Mouse (Mus musculus): ENCODE measurements around the gene Slc2a10. TPM values are rescaled to one million over a fixed set of nuclear protein-coding genes. Genes with fewer than 3 reads are reported as not detected.

Gene Slc2a10
- polyA plus RNA-seq, 1 experiment from 2014 or later, result 0.34 TPM

DNA sequence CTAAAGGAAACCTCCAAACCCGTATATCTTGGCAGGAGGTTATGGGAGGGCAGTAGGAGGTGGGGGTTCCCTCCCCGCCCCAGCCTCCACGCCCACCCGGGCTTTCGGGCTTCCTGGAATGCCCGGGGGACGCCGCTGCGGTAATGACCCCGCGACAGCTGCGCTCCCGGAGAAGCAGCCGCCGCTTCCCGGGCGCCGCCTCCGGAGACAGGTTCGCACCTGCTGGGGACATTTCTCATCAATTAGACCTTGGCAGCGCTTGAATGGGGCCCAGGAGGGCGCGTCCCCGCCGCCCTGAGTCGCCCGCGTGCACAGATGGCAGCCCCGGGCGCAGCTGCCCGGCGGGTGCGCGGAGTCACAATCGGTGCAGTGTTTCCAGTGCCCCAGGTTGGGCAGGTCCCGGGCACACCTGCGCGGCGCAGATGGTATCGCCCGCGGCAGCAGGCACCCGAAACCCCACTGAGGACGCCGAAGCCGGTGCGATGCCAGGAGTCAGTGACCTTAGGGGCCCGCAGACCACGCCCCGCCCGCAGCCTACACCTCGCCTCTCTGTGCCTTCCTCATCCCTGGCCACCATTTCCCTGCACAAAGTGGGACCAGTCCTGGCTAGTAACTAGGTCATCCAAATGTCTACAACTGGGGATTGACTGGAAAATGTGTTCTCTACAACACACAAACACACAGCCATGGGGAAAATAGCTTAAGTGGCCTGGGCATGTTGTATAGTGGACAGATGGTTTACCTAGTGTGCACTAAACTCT is 59.9 kb downstream of the Slc2a10 start:
- no peaks in the 10 kb centered on the region for H3K36me3 ChIP-seq (replicated peaks; ENCODE audit: insufficient read depth, low read length)
- 2% methylated on average over 52 of the region's 52 CpGs for WGBS (ENCODE audit: insufficient replicate concordance)
- no peak for TF ChIP-seq EP300 (IDR thresholded peaks at IDR 0.05; ENCODE audit: low read depth)
- TF ChIP-seq CTCF (IDR thresholded peaks at IDR 0.05; ENCODE audit: low read depth), result no peak
- no peaks in the 10 kb centered on the region for H3K9me3 ChIP-seq (ENCODE audit: low read length)
- H3K4me1 ChIP-seq (ENCODE audit: insufficient read depth), result peaks cover 6% of the 10 kb centered on the region
- H3K27me3 ChIP-seq (ENCODE audit: insufficient read depth, low read length), result peaks cover 36% of the 10 kb centered on the region
- DNase-seq (peak; percentile 19), ATAC-seq (no peak)
- no peak overlapping the region for H3K27ac ChIP-seq (ENCODE audit: low read depth)
- H3K9ac ChIP-seq (replicated peaks), result no peak overlapping the region
- peak overlapping the region; percentile 25 for H3K4me3 ChIP-seq (ENCODE audit: low read depth, low read length)
- H3K4me2 ChIP-seq (ENCODE audit: low read depth, low read length), result peak overlapping the region; percentile 36

DNA sequence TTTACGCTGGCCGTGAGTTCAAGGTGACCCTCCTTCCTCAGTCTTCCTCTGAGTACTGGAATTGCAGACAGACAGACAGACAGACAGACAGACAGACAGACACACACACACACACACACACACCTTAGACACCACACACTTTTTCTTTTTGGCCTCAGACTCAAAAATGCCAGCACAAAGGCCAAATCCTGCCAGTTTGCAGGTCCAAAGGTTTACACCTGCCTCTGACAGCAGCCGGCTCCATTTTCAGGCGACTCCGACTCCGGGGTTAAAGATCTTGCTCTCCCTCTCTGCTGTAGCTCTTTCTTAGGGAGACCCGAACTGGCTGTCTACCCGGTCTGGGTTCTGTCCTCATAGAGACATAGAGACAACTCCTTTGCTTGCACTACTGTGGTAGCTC is 60.5 kb downstream of the Slc2a10 start:
- Histone ChIP-seq H3K36me3 (replicated peaks; ENCODE audit: insufficient read depth, low read length) (no peaks in the 10 kb centered on the region), H3K4me3 (ENCODE audit: low read depth, low read length) (no peak overlapping the region), H3K4me2 (ENCODE audit: low read depth, low read length) (no peak overlapping the region), H3K9me3 (ENCODE audit: low read length) (no peaks in the 10 kb centered on the region), H3K9ac (replicated peaks) (no peak overlapping the region), H3K27ac (ENCODE audit: low read depth) (no peak overlapping the region), H3K27me3 (ENCODE audit: insufficient read depth, low read length) (peaks cover 36% of the 10 kb centered on the region), H3K4me1 (ENCODE audit: insufficient read depth) (peaks cover 6% of the 10 kb centered on the region)
- WGBS (ENCODE audit: insufficient replicate concordance), result 59% methylated on average over 8 of the region's 8 CpGs
- no peak for TF ChIP-seq CTCF (IDR thresholded peaks at IDR 0.05; ENCODE audit: low read depth)
- TF ChIP-seq EP300 (IDR thresholded peaks at IDR 0.05; ENCODE audit: low read depth), result no peak
- DNase-seq (no peak), ATAC-seq (no peak)

DNA sequence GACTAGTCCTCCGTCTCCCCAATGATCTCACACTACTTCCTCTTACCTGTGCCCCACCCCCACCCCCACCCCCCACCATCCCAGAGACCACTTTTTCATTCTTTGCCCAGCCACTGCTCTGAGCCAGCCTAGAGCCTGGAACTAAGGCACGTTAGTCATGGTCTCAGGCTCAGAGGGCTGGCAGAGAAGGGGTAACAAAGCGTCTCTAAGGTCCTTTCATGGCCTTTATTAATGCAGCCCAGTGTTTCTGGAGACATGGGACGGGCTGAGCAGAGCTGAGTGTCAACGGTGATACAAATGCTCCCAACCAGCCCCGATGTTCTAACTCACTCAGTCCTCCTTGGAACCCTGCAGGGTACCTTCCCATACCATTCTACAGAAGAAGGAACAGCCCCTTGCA is 61.0 kb downstream of the Slc2a10 start:
- Histone ChIP-seq H3K9me3 (ENCODE audit: low read length) (no peaks in the 10 kb centered on the region), H3K4me2 (ENCODE audit: low read depth, low read length) (no peak overlapping the region), H3K4me3 (ENCODE audit: low read depth, low read length) (no peak overlapping the region), H3K4me1 (ENCODE audit: insufficient read depth) (peaks cover 6% of the 10 kb centered on the region), H3K27ac (ENCODE audit: low read depth) (no peak overlapping the region), H3K36me3 (replicated peaks; ENCODE audit: insufficient read depth, low read length) (no peaks in the 10 kb centered on the region), H3K27me3 (ENCODE audit: insufficient read depth, low read length) (peaks cover 36% of the 10 kb centered on the region), H3K9ac (replicated peaks) (no peak overlapping the region)
- WGBS (ENCODE audit: insufficient replicate concordance), result 60% methylated on average over 6 of the region's 6 CpGs
- TF ChIP-seq CTCF (IDR thresholded peaks at IDR 0.05; ENCODE audit: low read depth) (no peak), EP300 (IDR thresholded peaks at IDR 0.05; ENCODE audit: low read depth) (no peak)
- DNase-seq (no peak), ATAC-seq (no peak)

DNA sequence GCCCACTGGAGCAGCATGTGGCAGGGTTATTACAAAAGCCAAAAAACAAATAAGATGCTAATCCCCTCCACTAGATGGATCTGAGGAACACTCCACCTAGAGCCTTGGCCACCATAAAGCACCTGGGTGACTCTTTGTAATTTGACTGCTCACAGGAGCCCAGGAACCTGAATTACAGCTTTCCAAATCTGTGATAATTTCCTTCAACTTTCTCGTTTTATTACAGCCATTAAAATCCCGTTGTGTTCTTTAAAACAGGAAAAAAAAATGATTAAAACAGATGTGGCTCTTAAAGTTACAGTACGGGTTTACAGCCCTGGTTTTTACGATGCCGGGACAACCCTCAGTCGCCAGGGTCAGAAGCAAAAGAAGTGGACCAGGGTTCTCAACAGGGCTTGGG is 63.3 kb downstream of the Slc2a10 start:
- ATAC-seq, result no peak
- Histone ChIP-seq H3K27me3 (ENCODE audit: insufficient read depth, low read length) (peaks cover 34% of the 10 kb centered on the region), H3K4me1 (ENCODE audit: insufficient read depth) (peaks cover 6% of the 10 kb centered on the region), H3K4me3 (ENCODE audit: low read depth, low read length) (no peak overlapping the region), H3K9me3 (ENCODE audit: low read length) (no peaks in the 10 kb centered on the region), H3K9ac (replicated peaks) (no peak overlapping the region), H3K36me3 (replicated peaks; ENCODE audit: insufficient read depth, low read length) (no peaks in the 10 kb centered on the region), H3K4me2 (ENCODE audit: low read depth, low read length) (no peak overlapping the region), H3K27ac (ENCODE audit: low read depth) (no peak overlapping the region)
- WGBS (ENCODE audit: insufficient replicate concordance), result 65% methylated on average over 6 of the region's 6 CpGs
- TF ChIP-seq CTCF (IDR thresholded peaks at IDR 0.05; ENCODE audit: low read depth) (no peak), EP300 (IDR thresholded peaks at IDR 0.05; ENCODE audit: low read depth) (no peak)
- DNase-seq, result no peak

DNA sequence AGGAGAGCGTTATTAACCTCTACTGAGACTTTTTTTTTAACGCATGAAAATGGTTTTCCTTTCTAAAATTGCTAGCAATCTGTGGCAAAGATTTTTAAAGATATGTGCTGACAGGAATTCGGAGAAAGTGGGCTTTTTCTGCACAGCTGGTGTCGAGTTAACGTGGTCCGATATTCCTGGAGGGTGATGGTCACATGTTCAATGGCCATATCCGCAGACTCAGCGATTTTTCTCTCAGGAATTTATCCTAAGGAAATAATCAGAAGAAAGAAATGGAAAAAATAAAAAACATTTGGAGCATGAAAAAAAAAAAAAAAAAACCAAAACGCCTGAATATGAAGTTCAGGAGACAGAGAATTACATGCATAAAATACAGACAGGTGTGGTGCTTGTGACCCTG is 64.2 kb downstream of the Slc2a10 start:
- Histone ChIP-seq H3K9me3 (ENCODE audit: low read length) (no peaks in the 10 kb centered on the region), H3K4me1 (ENCODE audit: insufficient read depth) (peaks cover 6% of the 10 kb centered on the region), H3K36me3 (replicated peaks; ENCODE audit: insufficient read depth, low read length) (no peaks in the 10 kb centered on the region), H3K27ac (ENCODE audit: low read depth) (no peak overlapping the region), H3K4me2 (ENCODE audit: low read depth, low read length) (no peak overlapping the region), H3K4me3 (ENCODE audit: low read depth, low read length) (no peak overlapping the region), H3K27me3 (ENCODE audit: insufficient read depth, low read length) (peaks cover 27% of the 10 kb centered on the region), H3K9ac (replicated peaks) (no peak overlapping the region)
- TF ChIP-seq CTCF (IDR thresholded peaks at IDR 0.05; ENCODE audit: low read depth), result no peak
- ATAC-seq, result no peak
- WGBS (ENCODE audit: insufficient replicate concordance), result 68% methylated on average over 9 of the region's 9 CpGs
- no peak for DNase-seq

DNA sequence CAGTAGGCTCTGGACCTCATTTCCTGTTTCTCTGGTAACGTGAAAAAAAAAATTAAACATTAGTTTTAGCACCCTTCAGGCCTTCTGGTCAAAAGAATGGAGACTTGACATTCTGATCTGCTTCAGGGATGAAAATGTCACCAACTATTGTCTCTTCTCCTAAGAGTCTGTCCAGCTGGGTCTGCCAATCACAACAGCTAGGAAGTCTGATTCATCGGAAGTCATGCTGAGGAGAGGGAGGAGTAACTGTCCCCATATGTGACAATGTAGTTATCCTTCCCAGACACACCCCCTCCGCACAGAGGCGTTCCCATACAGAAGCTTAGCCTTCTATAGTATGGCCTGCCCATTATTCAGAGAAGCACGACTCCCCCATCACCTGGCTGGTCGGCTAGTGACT is 65.3 kb downstream of the Slc2a10 start:
- DNase-seq (no peak), ATAC-seq (no peak)
- 67% methylated on average over 6 of the region's 6 CpGs for WGBS (ENCODE audit: insufficient replicate concordance)
- no peak for TF ChIP-seq EP300 (IDR thresholded peaks at IDR 0.05; ENCODE audit: low read depth)
- no peak for TF ChIP-seq CTCF (IDR thresholded peaks at IDR 0.05; ENCODE audit: low read depth)
- Histone ChIP-seq H3K9ac (replicated peaks) (no peak overlapping the region), H3K36me3 (replicated peaks; ENCODE audit: insufficient read depth, low read length) (no peaks in the 10 kb centered on the region), H3K27me3 (ENCODE audit: insufficient read depth, low read length) (peaks cover 17% of the 10 kb centered on the region; the same call in 1 of the 2 replicates), H3K4me3 (ENCODE audit: low read depth, low read length) (no peak overlapping the region), H3K4me2 (ENCODE audit: low read depth, low read length) (no peak overlapping the region), H3K27ac (ENCODE audit: low read depth) (no peak overlapping the region), H3K4me1 (ENCODE audit: insufficient read depth) (no peaks in the 10 kb centered on the region), H3K9me3 (ENCODE audit: low read length) (no peaks in the 10 kb centered on the region)

Other genes starting within 250 kb of the Slc2a10 start
- 29.3 and 30.5 TPM in 2 replicates for gene Slc35c2, start 215.9 kb upstream of the Slc2a10 start, polyA plus RNA-seq (2015; fragmentation: Nextera tagmentation; extraction: Ambion mirVana)
- gene Elmo2, start 177.3 kb upstream of the Slc2a10 start, polyA plus RNA-seq (2015; fragmentation: Nextera tagmentation; extraction: Ambion mirVana), result 11.0 and 12.3 TPM in 2 replicates
- not detected in 2 replicates for gene Zfp663, start 135.1 kb upstream of the Slc2a10 start, polyA plus RNA-seq (2015; fragmentation: Nextera tagmentation; extraction: Ambion mirVana)
- gene Zfp334, start 115.5 kb upstream of the Slc2a10 start, polyA plus RNA-seq (2015; fragmentation: Nextera tagmentation; extraction: Ambion mirVana), result 1.2 and 1.5 TPM in 2 replicates
- 8.1 and 13.0 TPM in 2 replicates for gene Ocstamp, start 103.4 kb upstream of the Slc2a10 start, polyA plus RNA-seq (2015; fragmentation: Nextera tagmentation; extraction: Ambion mirVana)
- gene Slc13a3, start 30.6 kb upstream of the Slc2a10 start, polyA plus RNA-seq (2015; fragmentation: Nextera tagmentation; extraction: Ambion mirVana), result 46.2 and 49.5 TPM in 2 replicates
- 8.8 and 9.1 TPM in 2 replicates for gene Trp53rka, start 10.5 kb upstream of the Slc2a10 start, polyA plus RNA-seq (2015; fragmentation: Nextera tagmentation; extraction: Ambion mirVana)
- 0.20 and 0.25 TPM in 2 replicates for gene Eya2, start 91.2 kb downstream of the Slc2a10 start, polyA plus RNA-seq (2015; fragmentation: Nextera tagmentation; extraction: Ambion mirVana)

Data from liver, postnatal 0 days (tissue).